Mouse (Mus musculus): ENCODE measurements around the gene Bckdha.

DNA sequence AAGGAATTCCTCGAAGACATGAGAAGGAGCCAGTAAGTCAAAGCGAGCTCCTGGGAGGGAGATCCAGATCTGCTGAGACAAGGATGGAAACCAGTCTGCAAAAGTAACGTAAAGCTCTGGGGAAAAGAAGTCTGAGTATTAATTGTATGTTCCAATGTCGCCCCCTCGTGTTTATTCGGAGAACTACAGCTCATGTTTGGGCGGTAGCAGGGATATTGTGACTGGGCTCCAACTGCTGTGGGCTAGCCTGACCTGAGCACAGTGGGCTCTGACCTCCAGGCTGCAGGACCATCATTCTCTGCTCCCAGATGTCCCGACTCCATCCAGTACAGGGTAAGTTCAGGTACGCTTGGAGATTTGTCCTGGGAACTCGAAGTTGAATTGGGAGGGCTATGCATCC, 59.1 kb downstream of the Bckdha start:
- TF ChIP-seq CTCF (IDR thresholded peaks at IDR 0.05; ENCODE audit: insufficient read depth, low read length) (peak; percentile 60), POLR2A (IDR thresholded peaks at IDR 0.05; ENCODE audit: borderline replicate concordance, extremely low read depth, low read depth, low read length) (no peak)
